ENCODE assay signal across 8 mouse cellular contexts in genomic region chr10:95416685-95417495, GRCm38 (mm10). TPM values are rescaled to one million over a fixed set of nuclear protein-coding genes. Genes with fewer than 3 reads are reported as not detected.
DNase-seq lines count a peak whose midpoint lies in the region; ATAC-seq and TF ChIP-seq lines count a peak whose summit lies in the region.

Socs2 (minus strand) TSS chr10:95417180.

- WGBS in midbrain, embryonic 11.5 days: under 1% methylated on average over 62 of the region's 66 CpGs
- 1% methylated on average over 66 of the region's 66 CpGs for WGBS in small intestine, adult 2 months

- no peaks in the 10 kb centered on the region for H3K36me3 ChIP-seq in erythroblast, embryonic 14.5 days (ENCODE audit: control insufficient read depth)
- H3K36me3 ChIP-seq in midbrain, embryonic 11.5 days (ENCODE audit: control insufficient read depth, insufficient read depth, low read length): no peaks in the 10 kb centered on the region
- 0 out of 2 replicates have a peak, but pooled peaks cover 1% of the 10 kb centered on the region for H3K36me3 ChIP-seq in small intestine, adult 2 months (ENCODE audit: control insufficient read depth, insufficient read depth, low read length)

- H3K4me1 ChIP-seq in erythroblast, embryonic 14.5 days (ENCODE audit: control insufficient read depth): peaks cover 37% of the 10 kb centered on the region
- H3K4me1 ChIP-seq in midbrain, embryonic 11.5 days (ENCODE audit: control insufficient read depth, insufficient read depth, low read length): peaks cover 10% of the 10 kb centered on the region
- H3K4me1 ChIP-seq in small intestine, adult 2 months (ENCODE audit: control insufficient read depth, insufficient read depth, insufficient read length, low read length): peaks cover 5% of the 10 kb centered on the region

- peak within 1 kb of the TSS; percentile 55 for H3K27ac ChIP-seq in midbrain, embryonic 11.5 days (ENCODE audit: low read depth, low read length)
- peak within 1 kb of the TSS; percentile 80 for H3K27ac ChIP-seq in small intestine, adult 2 months (ENCODE audit: insufficient read depth, low read depth, low read length)

- TF ChIP-seq CTCF in small intestine, adult 2 months (IDR thresholded peaks at IDR 0.05; ENCODE audit: extremely low read depth, insufficient read length, insufficient replicate concordance, low read depth, low read length): no peak

- peaks cover 62% of the 10 kb centered on the region for H3K27me3 ChIP-seq in erythroblast, embryonic 14.5 days (ENCODE audit: control insufficient read depth)
- H3K27me3 ChIP-seq in midbrain, embryonic 11.5 days (ENCODE audit: control insufficient read depth, insufficient read depth, low read length): peaks cover 4% of the 10 kb centered on the region
- no peaks in the 10 kb centered on the region; the same call in 1 of the 2 replicates for H3K27me3 ChIP-seq in small intestine, adult 2 months (ENCODE audit: control insufficient read depth, insufficient read depth, low read length)

- peak within 1 kb of the TSS; percentile 69 for H3K4me3 ChIP-seq in erythroblast, embryonic 14.5 days (replicated peaks)
- peak within 1 kb of the TSS; percentile 63 for H3K4me3 ChIP-seq in midbrain, embryonic 11.5 days (ENCODE audit: low read depth, low read length)
- peak within 1 kb of the TSS; percentile 83 for H3K4me3 ChIP-seq in small intestine, adult 2 months (ENCODE audit: low read depth, low read length)

- H3K9me3 ChIP-seq in erythroblast, embryonic 14.5 days (ENCODE audit: control insufficient read depth, low read length): peaks cover 8% of the 10 kb centered on the region; the same call in 1 of the 2 replicates
- no peaks in the 10 kb centered on the region for H3K9me3 ChIP-seq in midbrain, embryonic 11.5 days (ENCODE audit: control insufficient read depth, low read length)

- peak within 1 kb of the TSS; percentile 98 for H3K4me2 ChIP-seq in midbrain, embryonic 11.5 days

- peak; percentile 92 for DNase-seq in embryo, embryonic 9.5 days (ENCODE audit: extremely low spot score)
- DNase-seq in kidney, adult 11 months: peak; percentile 92
- peak; percentile 93 for DNase-seq in left cerebral cortex, postnatal 4 days
- peak; percentile 99 for DNase-seq in midbrain, embryonic 11.5 days (ENCODE audit: low spot score, missing footprints)

- intact Hi-C loops in left cerebral cortex, postnatal 4 days (cut with DNase I): loop anchor here (5.0 to 10.0 kb wide), 4 partner anchors 92 to 425 kb away; partner anchors contain the start of gene Cradd

- peak; percentile 84 for TF ChIP-seq POLR2A in small intestine, adult 2 months (IDR thresholded peaks at IDR 0.05; ENCODE audit: low read depth, low read length)

- H3K9ac ChIP-seq in midbrain, embryonic 11.5 days (ENCODE audit: low read length): peak within 1 kb of the TSS; percentile 63

- no peak for ATAC-seq in erythroblast, adult 5-6 weeks (replicated peaks; ENCODE audit: low FRiP score, poor library complexity, severe bottlenecking)
- ATAC-seq in granulocyte monocyte progenitor cell, adult 5-6 weeks (replicated peaks; ENCODE audit: poor library complexity, severe bottlenecking): peak; percentile 60
- peak; percentile 84 for ATAC-seq in midbrain, embryonic 11.5 days (ENCODE audit: low FRiP score)

RNA-seq across cellular contexts. Expression of gene Socs2, which starts in this region (rescaled TPM):
- 0.54 and 0.94 TPM in 2 replicates for polyA plus RNA-seq in erythroblast, embryonic 14.5 days (2012)
- total RNA-seq in erythroblast, adult 5-6 weeks (2015; ENCODE audit: low replicate concordance): not detected in 2 replicates
- total RNA-seq in erythroblast, adult 5-6 weeks (2017; ENCODE audit: low replicate concordance): not detected in 2 replicates
- total RNA-seq in granulocyte monocyte progenitor cell, adult 5-6 weeks (2014; fragmentation: Nextera tagmentation): not detected in 2 replicates
- not detected in 2 replicates for total RNA-seq in granulocyte monocyte progenitor cell, adult 5-6 weeks (2017)
- 10 to 100 TPM; 78.0 to 81.5 TPM for total RNA-seq in left cerebral cortex, postnatal 4 days (2021)
- polyA plus RNA-seq in midbrain, embryonic 11.5 days (2014; fragmentation: Nextera tagmentation; extraction: Ambion mirVana): 28.8 and 30.5 TPM in 2 replicates
- polyA plus RNA-seq in small intestine, adult 2 months (2012; rRNA removed): 18.1 and 67.4 TPM in 2 replicates

Comparison
In these comparisons a context has a peak if more than half of its experiments do, and no peak if none do; other contexts are left out.
1. RNA of gene Socs2 (total RNA-seq): 78.0 to 81.5 TPM in left cerebral cortex, postnatal 4 days; not detected in erythroblast, adult 5-6 weeks and not detected in granulocyte monocyte progenitor cell, adult 5-6 weeks; every median in the first group is over 10 times any median in the second.
2. Peak in ATAC-seq in granulocyte monocyte progenitor cell, adult 5-6 weeks; RNA of the gene not detected or under 1 TPM.
3. Peak in every context shown above with its lines, with median percentiles within 50 percentile points of each other: H3K4me3 ChIP-seq and DNase-seq.